Mouse (Mus musculus) kidney, adult 9 months (tissue): ENCODE data around the gene Grip1.
A peak's percentile ranks its signal among the peaks of the same experiment; 100 is the strongest.

Source experiments
- DNase-seq: peaks from one replicate; pipeline ENCODE4 v3.0.0; 2022

Gene Grip1

DNA sequence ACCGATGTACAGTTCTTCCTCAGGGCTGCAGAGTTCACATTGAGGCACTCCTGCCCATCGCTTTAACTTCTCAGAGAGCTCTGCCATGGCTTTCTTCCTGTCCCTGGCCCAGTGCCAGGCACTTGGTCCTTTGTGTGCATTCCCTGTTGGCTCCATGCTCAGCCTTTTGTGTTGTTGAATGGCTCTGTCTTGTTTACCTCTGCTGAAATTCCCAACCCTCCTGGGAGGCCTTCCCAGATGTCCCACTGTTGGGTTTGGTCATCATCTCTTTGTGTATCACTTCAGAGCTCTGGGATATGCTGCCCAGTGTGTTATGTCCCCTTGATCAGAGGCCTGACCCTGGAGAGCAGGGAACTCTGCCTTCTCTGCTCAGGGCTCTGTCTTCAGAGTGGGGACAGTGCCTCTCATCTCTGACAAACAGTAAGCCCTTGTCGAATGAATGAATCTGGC is 230.8 kb downstream of the Grip1 start:
- DNase-seq, result no peak

GRCm38 (mm10) chr10:119691358-119692083 is 237.9 kb downstream of the Grip1 start:
- DNase-seq, result no peak

GRCm38 (mm10) chr10:119692284-119692890 is 238.8 kb downstream of the Grip1 start:
- DNase-seq, result no peak

DNA sequence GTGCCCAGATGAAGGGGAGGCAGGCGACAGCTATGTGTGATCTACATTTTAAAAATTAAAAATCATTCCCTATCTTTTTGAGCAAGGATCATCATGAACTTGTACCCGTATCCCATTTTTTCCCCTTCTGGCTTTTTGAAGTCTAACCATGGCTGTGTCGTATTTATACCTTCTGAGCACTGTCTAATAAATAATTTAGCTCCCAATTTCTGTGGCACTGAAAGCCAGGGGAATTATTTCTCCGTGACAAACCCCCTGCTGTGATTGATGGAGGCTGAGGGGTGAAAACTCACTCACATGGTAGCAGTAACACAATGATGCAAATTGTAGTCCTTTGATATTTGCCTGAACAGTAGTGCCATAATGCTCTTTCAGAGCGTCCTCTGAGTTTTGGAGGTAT is 239.8 kb downstream of the Grip1 start:
- no peak for DNase-seq

- no peak for DNase-seq
Observed at GRCm38 (mm10) chr10:119697257-119697798, 243.7 kb downstream of the Grip1 start.

- DNase-seq, result peak; percentile 33
Observed at GRCm38 (mm10) chr10:119705348-119705747, 251.7 kb downstream of the Grip1 start.

GRCm38 (mm10) chr10:119706281-119706680 is 252.7 kb downstream of the Grip1 start:
- DNase-seq, result no peak

- no peak for DNase-seq
Observed at GRCm38 (mm10) chr10:119706983-119707382, 253.4 kb downstream of the Grip1 start.

DNA sequence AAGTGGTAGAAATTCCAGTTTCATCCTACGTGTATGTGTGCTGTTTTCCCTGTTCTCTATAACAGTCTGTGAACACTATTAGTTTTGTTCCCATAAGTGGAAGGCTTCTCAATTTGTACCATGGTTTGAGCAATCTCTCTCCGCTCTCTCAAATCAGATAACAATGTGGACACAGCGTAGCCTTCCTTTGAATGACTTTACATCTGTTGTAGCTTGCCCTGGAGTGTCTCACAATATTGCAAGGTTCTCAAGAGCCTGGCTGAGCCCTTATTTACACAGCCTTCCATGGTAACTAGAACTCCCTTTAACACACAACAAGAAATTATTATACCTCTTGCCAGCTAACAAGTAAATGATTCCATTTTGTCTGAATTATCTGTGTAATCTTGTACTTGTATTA is 268.3 kb downstream of the Grip1 start:
- no peak for DNase-seq

- DNase-seq, result no peak
Observed at GRCm38 (mm10) chr10:119722471-119722870, 268.8 kb downstream of the Grip1 start.

DNA sequence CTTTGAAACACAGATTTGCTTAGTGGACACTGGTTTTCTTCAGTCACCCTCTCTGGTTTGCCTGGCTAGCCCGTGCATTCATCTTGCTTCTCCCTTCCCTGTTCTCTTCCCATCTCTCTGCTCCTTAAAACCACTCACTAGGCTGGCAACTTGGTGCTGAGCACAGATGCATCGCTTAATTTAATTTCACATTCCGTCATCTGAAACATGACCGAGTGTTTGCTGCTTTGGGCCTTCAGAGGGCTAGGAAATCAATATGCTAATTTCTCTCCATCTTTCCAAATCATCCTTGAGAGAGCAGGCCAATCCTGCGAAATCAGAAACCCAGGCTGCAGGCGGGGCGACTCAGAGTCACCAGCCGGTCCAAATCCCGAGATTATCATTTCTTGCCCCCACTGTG is 270.0 kb downstream of the Grip1 start:
- no peak for DNase-seq

DNA sequence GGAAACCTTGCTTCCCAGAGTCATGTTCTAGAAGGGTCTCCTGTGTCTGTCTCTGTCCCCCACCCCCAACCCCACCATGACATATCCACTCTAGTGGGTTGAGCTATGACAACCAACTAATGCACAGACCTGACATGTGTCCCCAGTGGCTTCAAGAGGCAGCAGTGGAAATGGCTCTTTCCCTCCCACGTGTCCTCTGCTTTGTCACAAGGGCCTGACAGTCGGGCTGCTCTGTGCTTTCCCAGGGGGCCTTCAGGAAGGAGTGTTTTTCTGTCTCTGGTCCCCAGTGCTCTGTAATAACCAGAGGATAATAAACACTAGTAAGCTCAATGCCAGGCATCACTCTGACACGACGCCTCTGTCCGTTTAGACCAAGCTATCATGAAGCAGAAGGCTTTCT is 271.7 kb downstream of the Grip1 start:
- DNase-seq, result no peak

DNA sequence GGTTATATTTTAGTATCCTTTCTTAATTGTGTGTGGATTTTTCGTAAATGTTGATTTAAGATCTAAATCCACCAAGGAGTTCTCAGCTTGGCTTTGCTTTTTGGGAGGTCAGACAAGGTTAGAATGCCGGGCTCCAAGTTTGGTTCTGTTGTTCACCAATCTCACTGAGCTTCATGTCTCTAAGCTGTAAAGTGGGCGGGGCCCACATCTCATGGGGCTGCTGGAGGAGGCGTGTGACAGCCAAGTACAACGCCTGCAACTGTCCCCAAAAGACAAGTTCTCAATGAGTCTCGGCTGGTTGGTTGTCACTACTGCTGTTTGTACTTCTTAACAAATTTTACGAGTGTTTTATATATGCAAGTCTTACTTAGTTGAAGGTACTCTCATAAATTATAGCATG is 272.3 kb downstream of the Grip1 start:
- no peak for DNase-seq

DNA sequence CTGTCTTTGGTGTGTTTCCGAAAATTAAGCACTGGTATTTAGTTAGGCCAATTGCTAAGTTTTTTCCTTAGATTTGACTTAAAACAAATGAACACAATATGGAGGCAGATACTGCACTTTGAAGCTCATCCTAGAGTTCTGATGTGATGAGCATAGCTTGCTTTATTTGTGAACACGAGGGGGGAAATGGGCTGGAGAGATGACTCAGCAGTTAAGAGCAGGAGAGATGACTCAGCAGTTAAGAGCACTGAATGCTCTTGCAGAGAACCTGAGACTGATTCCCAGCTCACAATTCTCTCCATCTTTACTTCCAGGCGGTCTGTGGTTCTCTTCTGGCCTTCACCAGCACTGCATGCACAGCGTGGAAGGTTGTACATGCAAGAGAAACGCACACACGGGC is 273.3 kb downstream of the Grip1 start:
- DNase-seq, result no peak

GRCm38 (mm10) chr10:119730206-119730605 is 276.6 kb downstream of the Grip1 start:
- no peak for DNase-seq

- no peak for DNase-seq
Observed at GRCm38 (mm10) chr10:119735011-119735992, 281.7 kb downstream of the Grip1 start.

GRCm38 (mm10) chr10:119739466-119739865 is 285.8 kb downstream of the Grip1 start:
- no peak for DNase-seq

DNA sequence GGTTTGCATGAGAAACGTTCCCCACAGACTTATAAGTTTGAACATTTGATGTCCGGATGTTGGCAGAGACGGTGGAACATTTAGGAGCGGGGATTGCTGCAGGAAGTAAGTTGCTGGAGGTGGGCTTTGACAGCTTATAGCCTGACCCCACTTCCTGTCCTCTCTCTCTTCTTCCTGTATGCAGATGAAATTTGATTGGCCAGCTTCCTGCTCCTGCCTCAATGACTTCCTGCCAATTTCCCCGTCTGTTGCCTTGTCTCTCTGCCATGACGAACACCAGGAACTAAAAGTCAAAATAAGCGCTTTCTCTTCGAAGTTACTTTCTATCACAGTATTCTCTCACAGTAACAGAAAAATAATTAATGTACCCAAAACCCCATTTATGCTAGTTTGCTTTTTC is 289.1 kb downstream of the Grip1 start:
- no peak for DNase-seq

DNA sequence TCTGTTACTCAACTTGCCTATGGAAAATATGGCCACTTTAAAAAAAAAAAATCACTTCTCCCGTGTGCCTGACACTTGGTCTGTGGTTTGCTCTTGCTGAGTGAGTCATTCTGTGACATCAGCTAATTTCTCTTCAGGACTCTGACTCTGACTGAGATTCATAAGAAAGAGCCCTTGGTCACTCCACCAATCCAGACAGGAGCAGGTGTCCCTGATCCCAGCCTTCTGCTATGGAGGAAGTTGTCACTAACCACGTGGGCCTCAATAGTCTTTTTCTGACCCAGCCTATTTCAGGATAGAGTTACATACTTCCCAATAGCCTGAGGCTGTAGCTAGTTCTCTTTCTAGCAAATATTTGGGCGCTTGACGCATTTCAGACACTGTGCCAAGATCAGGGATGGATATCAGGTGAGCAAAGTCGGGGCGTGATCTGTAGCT is 298.8 kb downstream of the Grip1 start:
- no peak for DNase-seq

GRCm38 (mm10) chr10:119756271-119756670 is 302.6 kb downstream of the Grip1 start:
- DNase-seq, result no peak

GRCm38 (mm10) chr10:119757219-119757618 is 303.6 kb downstream of the Grip1 start:
- no peak for DNase-seq

GRCm38 (mm10) chr10:119761451-119762367 is 308.1 kb downstream of the Grip1 start:
- DNase-seq, result no peak
